ENCODE assay signal across 11 mouse cellular contexts in genomic region chr5:33121871-33122315, GRCm38 (mm10). TPM values are rescaled to one million over a fixed set of nuclear protein-coding genes. Genes with fewer than 3 reads are reported as not detected.
DNase-seq lines count a peak whose midpoint lies in the region; ATAC-seq and TF ChIP-seq lines count a peak whose summit lies in the region.
"Had no signal": no experiment of that assay in that cellular context is flagged by ENCODE, and none has a peak within 500 bp of the region (broad histone marks: within the 10 kb centered on the region; RNA-seq: fewer than 3 reads in every experiment).

No protein-coding gene starts in this region.

- peaks cover 12 to 23% of the 10 kb centered on the region in 2 experiments for H3K4me1 ChIP-seq in CH12.LX (ENCODE audit: control insufficient read depth in 1 of 2, insufficient read depth in 2 of 2)
- no peaks in the 10 kb centered on the region for H3K4me1 ChIP-seq in midbrain, postnatal 0 days (ENCODE audit: insufficient read depth, low read length)

- no peaks in the 10 kb centered on the region for H3K27me3 ChIP-seq in CH12.LX (replicated peaks)
- no peaks in the 10 kb centered on the region for H3K27me3 ChIP-seq in midbrain, postnatal 0 days (ENCODE audit: insufficient read depth, low read length)

- H3K36me3 ChIP-seq in CH12.LX (replicated peaks in 1 of 2; ENCODE audit: control insufficient read depth in 1 of 2, insufficient read depth in 1 of 2, low read length in 1 of 2): no peaks in the 10 kb centered on the region
- no peaks in the 10 kb centered on the region for H3K36me3 ChIP-seq in midbrain, postnatal 0 days (ENCODE audit: insufficient read depth, low read length)

- no peak overlapping the region for H3K4me3 ChIP-seq in CH12.LX (replicated peaks in 1 of 3; ENCODE audit: low read depth in 2 of 3, low read length in 2 of 3, poor library complexity in 1 of 3)
- H3K4me3 ChIP-seq in midbrain, postnatal 0 days (ENCODE audit: low read depth, low read length): no peak overlapping the region
- H3K4me3 ChIP-seq: heart, adult 2 months had no signal

- TF ChIP-seq POLR2A in CH12.LX (IDR thresholded peaks at IDR 0.05; ENCODE audit: low read depth, low read length): no peak

- H3K9ac ChIP-seq in CH12.LX (ENCODE audit: insufficient read depth, low read depth): no peak overlapping the region
- no peak overlapping the region for H3K9ac ChIP-seq in midbrain, postnatal 0 days (replicated peaks; ENCODE audit: low read length, poor library complexity, severe bottlenecking)
- H3K9ac ChIP-seq: forebrain, postnatal 0 days had no signal

- in situ Hi-C loops in CH12.LX (cut with MboI; ENCODE audit: low pct_ligation_motif_present, low pct_unique_long_range_greater_than_20kb, low sequenced_read_pairs): no loop called here

- 62% methylated on average over 4 of the region's 4 CpGs for WGBS in midbrain, postnatal 0 days

- ATAC-seq in erythroblast, adult 5-6 weeks (replicated peaks; ENCODE audit: low FRiP score, poor library complexity, severe bottlenecking): no peak
- no peak for ATAC-seq in midbrain, postnatal 0 days (ENCODE audit: low FRiP score)
- ATAC-seq: forebrain, postnatal 0 days had no signal

- H3K27ac ChIP-seq in CH12.LX (ENCODE audit: insufficient read depth, low read depth): no peak overlapping the region
- no peak overlapping the region for H3K27ac ChIP-seq in midbrain, postnatal 0 days (ENCODE audit: low read depth, low read length)
- H3K27ac ChIP-seq: heart, adult 2 months had no signal

- H3K79me2 ChIP-seq in CH12.LX (replicated peaks; ENCODE audit: control insufficient read depth, extremely low read depth, insufficient read depth, poor library complexity, severe bottlenecking): no peaks in the 10 kb centered on the region

- 0 out of 2 replicates have a peak, but pooled peaks have one; percentile 23 for TF ChIP-seq EP300 in CH12.LX (IDR thresholded peaks at IDR 0.05; ENCODE audit: low read length)

- TF ChIP-seq CTCF in CH12.LX (conservative IDR thresholded peaks at IDR 0.05 in 1 of 2, IDR thresholded peaks at IDR 0.05 in 1 of 2; ENCODE audit: low read depth in 2 of 2, low read length in 2 of 2): no peak
- no peak for TF ChIP-seq CTCF in midbrain, postnatal 0 days (IDR thresholded peaks at IDR 0.05)

- no peak for TF ChIP-seq RAD21 in CH12.LX (IDR thresholded peaks at IDR 0.05; ENCODE audit: low read depth, low read length)

- H3K9me3 ChIP-seq in CH12.LX (replicated peaks; ENCODE audit: low read length): no peaks in the 10 kb centered on the region
- no peaks in the 10 kb centered on the region for H3K9me3 ChIP-seq in midbrain, postnatal 0 days (ENCODE audit: low read length)

- peak overlapping the region; percentile 2 for H3K4me2 ChIP-seq in CH12.LX (ENCODE audit: insufficient read depth, low read depth, poor library complexity, severe bottlenecking)
- no peak overlapping the region for H3K4me2 ChIP-seq in midbrain, postnatal 0 days (ENCODE audit: low read depth, low read length, poor library complexity, severe bottlenecking)

- DNase-seq in CH12.LX (ENCODE audit: extremely low read depth) (peak; percentile 49), ZHBTc4 (ENCODE audit: low read depth, low spot score) (peak; percentile 40)
- DNase-seq in kidney, postnatal 25 days: peak; percentile 10 to 71
- peak; percentile 33 to 71 for DNase-seq in lung, postnatal 4 days
- DNase-seq in layer of hippocampus, postnatal 25 days (ENCODE audit: extremely low spot score in 1 of 2, low spot score in 1 of 2): no peak
- no peak for DNase-seq in midbrain, postnatal 0 days (ENCODE audit: low spot score)
- DNase-seq: forebrain, postnatal 0 days; heart, adult 2 months; liver had no signal

- dilution Hi-C loops in CH12.LX (cut with MboI; ENCODE audit: extremely low pct_ligation_motif_present, extremely low pct_unique_long_range_greater_than_20kb, low sequenced_read_pairs): no loop called here

TF ChIP-seq in CH12.LX, 34 proteins besides CTCF, POLR2A, EP300 and RAD21:
- TF ChIP-seq ZKSCAN1 (IDR thresholded peaks at IDR 0.05; ENCODE audit: borderline replicate concordance, low read depth, low read length) (no peak), TBP (conservative IDR thresholded peaks at IDR 0.05; ENCODE audit: low read depth, low read length) (no peak), PAX5 (IDR thresholded peaks at IDR 0.05; ENCODE audit: low read length) (no peak), MYC (IDR thresholded peaks at IDR 0.05; ENCODE audit: low read depth, low read length) (peak; percentile 54; the same call in 1 of the 2 replicates), MEF2A (IDR thresholded peaks at IDR 0.05; ENCODE audit: borderline replicate concordance, low read depth, low read length) (no peak), BHLHE40 (IDR thresholded peaks at IDR 0.05; ENCODE audit: low read depth, low read length) (peak; percentile 8; the same call in 1 of the 2 replicates), RCOR1 (conservative IDR thresholded peaks at IDR 0.05; ENCODE audit: low read depth, low read length) (no peak), ELF1 (IDR thresholded peaks at IDR 0.05; ENCODE audit: low read depth, low read length) (peak; percentile 44; the same call in 1 of the 2 replicates)
TF ChIP-seq in CH12.LX: peak in this region for 3.

RNA-seq across cellular contexts. Expression of gene Slc5a1, which starts 17.9 kb away (rescaled TPM):
- total RNA-seq in CH12.LX (2012; rRNA removed): 0.29 and 0.38 TPM in 2 replicates
- total RNA-seq in CH12.LX (2014; rRNA removed): 0.14 and 0.30 TPM in 2 replicates
- polyA plus RNA-seq in CH12.LX (2012; ENCODE audit: insufficient read length, low read depth): 0.19 and 0.33 TPM in 2 replicates
- total RNA-seq in erythroblast, adult 5-6 weeks (2015; ENCODE audit: low replicate concordance): not detected in 2 replicates
- not detected in 2 replicates for total RNA-seq in erythroblast, adult 5-6 weeks (2017; ENCODE audit: low replicate concordance)
- total RNA-seq in layer of hippocampus, postnatal 25 days (2021): under 1 TPM; 0.14 to 0.20 TPM
- 0.16 and 0.33 TPM in 2 replicates for total RNA-seq in midbrain, postnatal 0 days (2014; rRNA removed)
- polyA plus RNA-seq in midbrain, postnatal 0 days (2015; fragmentation: Nextera tagmentation; extraction: Ambion mirVana): 0.10 and 0.19 TPM in 2 replicates
- polyA plus RNA-seq: hindbrain, embryonic 11.5 days had no signal

Comparison
In these comparisons a context has a peak if more than half of its experiments do, and no peak if none do; other contexts are left out.
1. DNase-seq: peak in CH12.LX (single experiment), ZHBTc4 (single experiment), kidney, postnatal 25 days (2 of 2) and lung, postnatal 4 days (2 of 2); none in layer of hippocampus, postnatal 25 days (0 of 2) and midbrain, postnatal 0 days (single experiment).